Mouse (Mus musculus): ENCODE results near the gene Ribc1. TPM values are rescaled to one million over a fixed set of nuclear protein-coding genes. Genes with fewer than 3 reads are reported as not detected.

The Ribc1 gene
- polyA plus RNA-seq, 1 experiment from 2014 or later, result 5.3 TPM

Other genes starting within 250 kb of the Ribc1 start
- 75.7 and 79.7 TPM in 2 replicates for gene Huwe1, start 215.5 kb downstream of the Ribc1 start, polyA plus RNA-seq (2014; fragmentation: Nextera tagmentation; extraction: Ambion mirVana)
- 246 and 254 TPM in 2 replicates for gene Hsd17b10, start 14.4 kb downstream of the Ribc1 start, polyA plus RNA-seq (2014; fragmentation: Nextera tagmentation; extraction: Ambion mirVana)
- gene Smc1a, start 133 bp upstream of the Ribc1 start, polyA plus RNA-seq (2014; fragmentation: Nextera tagmentation; extraction: Ambion mirVana), result 138 and 143 TPM in 2 replicates
- gene Iqsec2, start 128.0 kb upstream of the Ribc1 start, polyA plus RNA-seq (2014; fragmentation: Nextera tagmentation; extraction: Ambion mirVana), result 1.1 and 1.5 TPM in 2 replicates
- 33.8 and 41.4 TPM in 2 replicates for gene Kdm5c, start 216.7 kb upstream of the Ribc1 start, polyA plus RNA-seq (2014; fragmentation: Nextera tagmentation; extraction: Ambion mirVana)

Data from limb, embryonic 11.5 days (tissue).